Mouse (Mus musculus): Measurements from ENCODE around the gene Tmem238.
A peak's percentile ranks its signal among the peaks of the same experiment; 100 is the strongest.

Gene Tmem238

GRCm38 (mm10) chr7:4747156-4747899 lies 42.1 kb downstream of the Tmem238 start:
- DNase-seq (ENCODE audit: inconsistent age in 2 of 2, low spot score in 1 of 2), result no peak

GRCm38 (mm10) chr7:4746326-4746980 lies 43.0 kb downstream of the Tmem238 start:
- DNase-seq (ENCODE audit: inconsistent age in 2 of 2, low spot score in 1 of 2), result no peak

GRCm38 (mm10) chr7:4744886-4745285 lies 44.6 kb downstream of the Tmem238 start:
- DNase-seq (ENCODE audit: inconsistent age in 2 of 2, low spot score in 1 of 2), result no peak

GRCm38 (mm10) chr7:4743354-4743753 lies 46.1 kb downstream of the Tmem238 start:
- DNase-seq (ENCODE audit: inconsistent age in 2 of 2, low spot score in 1 of 2), result no peak

- DNase-seq (ENCODE audit: inconsistent age in 2 of 2, low spot score in 1 of 2), result no peak
Measured at GRCm38 (mm10) chr7:4742482-4742819, 47.0 kb downstream of the Tmem238 start.

GRCm38 (mm10) chr7:4741672-4742481 lies 47.6 kb downstream of the Tmem238 start:
- no peak for DNase-seq (ENCODE audit: inconsistent age in 2 of 2, low spot score in 1 of 2)

GRCm38 (mm10) chr7:4741151-4741550 lies 48.3 kb downstream of the Tmem238 start:
- DNase-seq (ENCODE audit: inconsistent age in 2 of 2, low spot score in 1 of 2), result peak; percentile 63 to 87

GRCm38 (mm10) chr7:4740309-4740727 lies 49.1 kb downstream of the Tmem238 start:
- no peak for DNase-seq (ENCODE audit: inconsistent age in 2 of 2, low spot score in 1 of 2)

GRCm38 (mm10) chr7:4739544-4740275 lies 49.7 kb downstream of the Tmem238 start, which contains the start of gene Kmt5c:
Gene Kmt5c, plus strand, starts transcription at chr7:4740115.
- DNase-seq (ENCODE audit: inconsistent age in 2 of 2, low spot score in 1 of 2), result peak; percentile 99 to 100

GRCm38 (mm10) chr7:4739041-4739543 lies 50.4 kb downstream of the Tmem238 start:
- DNase-seq (ENCODE audit: inconsistent age in 2 of 2, low spot score in 1 of 2), result no peak

All from adrenal gland, adult (tissue).